Mouse (Mus musculus): ENCODE data around the gene Tent4b. TPM values are rescaled to one million over a fixed set of nuclear protein-coding genes. Genes with fewer than 3 reads are reported as not detected.

Tent4b gene
- polyA plus RNA-seq, 1 experiment from 2014 or later = 8.9 TPM

DNA sequence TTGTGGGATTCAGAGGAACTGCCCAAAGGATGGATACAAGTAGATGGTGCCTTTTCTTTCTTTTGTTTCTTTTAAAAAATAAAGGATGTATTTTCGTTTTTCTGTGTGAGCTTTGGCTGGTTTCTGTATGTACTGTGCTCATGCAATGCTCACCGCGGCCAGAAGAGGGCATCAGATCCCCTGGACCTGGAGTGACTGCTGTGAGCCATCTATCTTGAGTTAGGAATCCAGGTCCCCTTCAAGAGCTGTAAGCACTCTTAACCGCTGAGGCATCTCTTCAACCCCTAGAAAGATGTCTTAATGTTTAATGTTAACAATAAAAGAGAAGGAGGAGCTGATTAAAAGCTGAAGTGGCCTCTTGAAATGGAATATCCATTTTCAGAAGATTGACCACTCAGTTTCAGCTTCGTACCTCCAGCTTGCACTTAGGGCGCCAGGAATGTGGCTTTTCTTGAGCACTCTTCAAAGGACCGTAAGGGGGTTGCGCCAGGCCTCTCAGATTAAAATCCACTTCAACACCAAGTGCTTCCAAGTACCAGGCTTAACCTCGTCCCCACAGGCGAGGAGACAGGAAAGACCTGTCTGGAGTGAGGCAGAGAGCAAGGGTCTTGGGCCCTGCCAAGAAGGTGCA lies 67.3 kb downstream of the Tent4b start:
- 54% methylated on average over 10 of the region's 10 CpGs for WGBS
- Histone ChIP-seq H3K27ac (no peak overlapping the region), H3K36me3 (no peaks in the 10 kb centered on the region), H3K9me3 (replicated peaks) (no peaks in the 10 kb centered on the region), H3K4me3 (replicated peaks) (no peak overlapping the region), H3K4me1 (peaks cover 17% of the 10 kb centered on the region), H3K4me2 (no peak overlapping the region), H3K27me3 (peaks cover 3% of the 10 kb centered on the region; the same call in 1 of the 2 replicates), H3K9ac (no peak overlapping the region)
- ATAC-seq (replicated peaks; ENCODE audit: low FRiP score) = no peak

DNA sequence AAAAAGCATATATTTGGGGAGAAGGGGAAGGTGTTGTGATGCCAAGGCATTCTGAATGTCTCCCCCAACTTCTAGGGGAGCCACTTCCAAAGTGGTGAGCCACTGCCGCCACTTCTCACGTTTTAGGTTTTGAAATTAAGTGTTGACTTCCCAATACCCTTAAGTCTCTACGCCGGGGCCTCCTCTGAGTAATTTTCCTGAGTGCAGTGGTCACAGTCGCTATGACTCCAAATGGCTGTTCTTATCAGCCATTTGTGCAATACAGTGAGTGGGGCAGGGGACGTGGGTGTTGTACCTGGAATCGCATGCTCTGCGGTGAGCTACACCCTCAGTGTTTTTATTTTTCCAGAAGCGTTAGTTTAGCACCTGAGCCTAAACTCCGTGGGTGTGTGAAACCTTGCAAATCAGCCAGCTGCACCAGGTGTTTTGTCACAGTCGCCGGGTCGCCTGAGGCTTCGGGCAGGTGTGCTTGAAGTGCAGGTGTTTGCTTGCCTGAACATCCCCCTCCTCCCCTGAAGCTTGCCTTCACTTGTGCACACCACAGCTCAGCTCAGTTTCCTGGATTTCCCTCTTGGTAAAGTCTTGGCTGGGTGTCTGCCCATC lies 67.9 kb downstream of the Tent4b start:
- no peaks in the 10 kb centered on the region for H3K36me3 ChIP-seq
- no peak overlapping the region for H3K27ac ChIP-seq
- WGBS = 80% methylated on average over 14 of the region's 14 CpGs
- H3K9me3 ChIP-seq (replicated peaks) = no peaks in the 10 kb centered on the region
- ATAC-seq (replicated peaks; ENCODE audit: low FRiP score) = no peak
- no peak overlapping the region for H3K9ac ChIP-seq
- H3K4me3 ChIP-seq (replicated peaks) = no peak overlapping the region
- peaks cover 3% of the 10 kb centered on the region; the same call in 1 of the 2 replicates for H3K27me3 ChIP-seq
- H3K4me1 ChIP-seq = peaks cover 17% of the 10 kb centered on the region
- H3K4me2 ChIP-seq = no peak overlapping the region

DNA sequence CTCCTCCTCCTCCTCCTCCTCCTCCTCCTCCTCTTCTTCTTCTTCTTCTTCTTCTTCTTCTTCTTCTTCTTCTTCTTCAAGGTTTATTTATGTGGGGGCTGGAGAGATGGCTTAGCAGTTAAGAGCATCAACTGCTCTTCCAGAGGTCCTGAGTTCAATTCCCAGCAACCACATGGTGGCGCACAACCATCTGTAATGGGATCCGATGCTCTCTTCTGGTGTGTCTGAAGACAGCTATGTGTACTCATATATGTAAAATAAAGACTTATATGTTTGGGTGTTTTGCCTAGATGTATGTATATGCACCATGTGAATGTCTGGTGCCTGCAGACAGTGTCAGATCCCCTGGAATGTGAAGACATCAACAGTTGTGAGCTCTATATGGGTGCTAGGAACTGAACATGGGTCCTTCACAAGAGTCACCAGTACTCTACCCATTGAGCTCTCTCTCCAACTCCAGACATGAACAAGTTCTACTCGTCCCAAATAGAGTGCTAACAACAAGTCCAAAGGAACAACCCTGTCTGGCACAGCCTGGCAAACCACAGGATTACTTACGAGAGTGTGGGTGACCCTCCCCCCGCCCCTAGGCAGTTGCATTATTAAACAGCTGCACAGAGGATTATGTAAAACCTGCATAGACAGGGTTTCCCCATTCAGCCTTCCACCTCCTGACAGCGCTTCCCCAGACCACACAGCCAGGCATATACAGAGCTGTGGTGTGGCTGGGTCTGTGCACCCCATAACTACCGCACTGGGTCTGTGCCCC lies 70.3 kb downstream of the Tent4b start:
- H3K9me3 ChIP-seq (replicated peaks) = no peaks in the 10 kb centered on the region
- H3K36me3 ChIP-seq = no peaks in the 10 kb centered on the region
- no peak overlapping the region for H3K4me2 ChIP-seq
- H3K4me1 ChIP-seq = peaks cover 15% of the 10 kb centered on the region; the same call in 1 of the 2 replicates
- no peak overlapping the region for H3K9ac ChIP-seq
- 71% methylated on average over 7 of the region's 7 CpGs for WGBS
- no peak overlapping the region for H3K27ac ChIP-seq
- no peak overlapping the region for H3K4me3 ChIP-seq (replicated peaks)
- ATAC-seq (replicated peaks; ENCODE audit: low FRiP score) = no peak
- peaks cover 19% of the 10 kb centered on the region for H3K27me3 ChIP-seq

DNA sequence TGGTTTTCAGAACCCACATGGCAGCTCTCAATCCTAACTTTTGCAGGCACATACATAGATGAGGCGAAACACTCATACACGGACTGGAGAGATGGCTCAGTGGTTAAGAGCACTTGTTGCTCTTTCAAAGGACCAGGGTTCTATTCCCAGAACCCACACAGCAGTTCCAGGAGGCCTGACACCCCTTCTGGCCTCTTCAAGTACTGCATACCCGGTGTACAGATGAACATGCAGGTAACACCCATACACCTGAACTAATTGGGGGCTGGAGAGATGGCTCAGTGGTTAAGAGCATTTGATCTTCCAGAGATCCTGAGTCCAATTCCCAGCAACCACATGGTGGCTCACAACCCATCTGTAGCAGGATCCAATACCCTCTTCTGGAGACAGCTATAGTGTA lies 71.1 kb downstream of the Tent4b start:
- H3K27me3 ChIP-seq = peaks cover 19% of the 10 kb centered on the region
- 71% methylated on average over 3 of the region's 3 CpGs for WGBS
- peaks cover 15% of the 10 kb centered on the region; the same call in 1 of the 2 replicates for H3K4me1 ChIP-seq
- no peak overlapping the region for H3K4me3 ChIP-seq (replicated peaks)
- no peaks in the 10 kb centered on the region for H3K9me3 ChIP-seq (replicated peaks)
- no peak for ATAC-seq (replicated peaks; ENCODE audit: low FRiP score)
- H3K4me2 ChIP-seq = no peak overlapping the region
- H3K36me3 ChIP-seq = no peaks in the 10 kb centered on the region
- no peak overlapping the region for H3K27ac ChIP-seq
- no peak overlapping the region for H3K9ac ChIP-seq

DNA sequence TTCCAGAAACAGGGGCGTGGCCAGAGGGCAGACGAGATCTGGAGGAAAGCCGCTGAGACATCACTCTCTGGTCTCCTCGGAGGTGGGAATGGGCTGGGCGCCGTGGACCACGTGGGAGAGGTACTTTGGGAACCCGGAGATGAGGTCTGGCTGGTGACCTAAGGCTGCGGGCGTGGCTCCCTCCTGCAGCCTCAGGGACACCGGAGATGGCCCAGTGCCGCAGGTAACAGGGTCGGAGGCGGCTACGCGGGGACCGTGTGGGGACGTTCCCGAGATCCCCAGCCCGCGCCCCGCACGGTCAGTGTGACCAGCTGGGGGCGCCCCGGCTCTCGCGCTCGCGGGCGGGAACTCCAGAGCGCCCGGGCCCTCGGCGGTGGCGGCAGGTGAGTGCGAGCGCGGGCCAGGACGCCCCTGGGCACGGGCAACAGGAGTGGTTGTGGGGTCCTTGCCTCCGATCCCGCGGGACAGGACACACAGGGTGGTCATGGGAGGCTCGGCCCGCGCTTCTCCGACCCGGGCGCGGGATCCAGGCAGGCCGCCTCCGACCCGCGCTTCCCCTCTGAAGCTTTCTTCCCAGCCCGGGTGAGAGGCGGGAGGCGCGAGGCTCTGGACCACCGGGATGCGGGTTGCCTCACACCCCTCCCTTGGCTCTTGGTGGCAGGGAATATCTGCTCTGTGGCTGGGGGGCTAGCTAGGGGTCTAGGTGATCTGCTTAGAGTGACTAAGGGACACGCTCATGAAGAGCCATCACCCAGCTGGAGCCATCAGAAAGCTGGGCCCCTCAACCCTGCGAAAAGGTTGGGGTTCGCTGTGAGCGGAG lies 73.4 kb downstream of the Tent4b start, which contains the start of gene Adcy7:
TSS of gene Adcy7 (plus strand) at position 173 of the 820 bp plus-strand sequence.
- Histone ChIP-seq H3K9ac (peak within 1 kb of the TSS; percentile 61), H3K9me3 (replicated peaks) (no peaks in the 10 kb centered on the region)

DNA sequence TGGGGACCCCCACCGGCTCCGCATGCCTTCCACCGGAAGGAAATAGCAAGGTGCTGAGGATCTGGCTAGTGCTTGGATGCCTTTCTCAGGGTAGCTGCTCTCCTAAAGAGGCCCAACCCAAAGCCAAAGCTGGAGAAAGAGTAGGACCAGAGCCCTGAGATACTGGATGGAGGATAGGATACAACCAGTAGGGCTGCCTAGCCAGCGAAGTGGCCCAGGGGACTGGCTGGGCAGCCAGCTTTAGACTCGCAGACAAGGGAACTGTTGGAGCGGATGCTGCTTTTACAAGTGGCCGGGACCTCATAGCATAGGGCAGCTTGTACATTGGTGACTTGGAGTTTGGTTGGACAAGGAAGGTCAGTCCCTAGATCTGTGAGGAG lies 74.0 kb downstream of the Tent4b start:
- no peak overlapping the region for H3K27ac ChIP-seq
- 70% methylated on average over 7 of the region's 7 CpGs for WGBS

More for the DNA sequence above, 73.4 kb downstream of the Tent4b start, which contains the start of gene Adcy7:
- Histone ChIP-seq H3K4me1 (peaks cover 10% of the 10 kb centered on the region; the same call in 1 of the 2 replicates), H3K4me2 (peak within 1 kb of the TSS; percentile 96), H3K4me3 (replicated peaks) (peak within 1 kb of the TSS; percentile 49), H3K27ac (no peak within 1 kb of the TSS), H3K27me3 (peaks cover 19% of the 10 kb centered on the region), H3K36me3 (no peaks in the 10 kb centered on the region)
- 3% methylated on average over 64 of the region's 64 CpGs for WGBS
- peak; percentile 65 for ATAC-seq (replicated peaks; ENCODE audit: low FRiP score)

DNA sequence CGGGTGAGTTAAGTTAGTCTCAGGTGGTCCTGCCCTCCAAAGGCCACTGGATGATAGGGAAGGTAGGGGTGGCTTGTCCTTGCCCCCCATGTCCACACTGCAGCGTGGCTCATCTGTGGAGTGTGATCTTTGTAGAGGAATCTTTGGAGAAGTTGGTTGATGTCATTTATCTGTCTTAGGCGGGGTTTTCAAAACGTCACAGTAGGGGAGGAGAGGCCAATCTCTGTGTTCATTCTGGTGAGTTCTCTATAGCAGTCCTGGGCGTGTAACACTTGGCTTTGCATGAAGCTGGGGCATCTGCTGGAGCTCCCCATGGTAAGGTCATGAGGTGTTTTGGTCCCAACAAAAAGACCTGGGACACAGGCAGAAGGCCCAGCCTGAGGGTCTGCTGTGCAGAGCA lies 75.1 kb downstream of the Tent4b start:
- 88% methylated on average over 5 of the region's 5 CpGs for WGBS
- Histone ChIP-seq H3K36me3 (no peaks in the 10 kb centered on the region), H3K27me3 (peaks cover 16% of the 10 kb centered on the region), H3K4me2 (no peak overlapping the region), H3K27ac (no peak overlapping the region), H3K9ac (no peak overlapping the region), H3K4me1 (peaks cover 10% of the 10 kb centered on the region; the same call in 1 of the 2 replicates), H3K9me3 (replicated peaks) (no peaks in the 10 kb centered on the region), H3K4me3 (replicated peaks) (no peak overlapping the region)
- no peak for ATAC-seq (replicated peaks; ENCODE audit: low FRiP score)

More for the DNA sequence above, 74.0 kb downstream of the Tent4b start:
- Histone ChIP-seq H3K4me2 (peak overlapping the region; percentile 96), H3K9ac (peak overlapping the region; percentile 61; the same call in 1 of the 2 replicates), H3K36me3 (no peaks in the 10 kb centered on the region), H3K9me3 (replicated peaks) (no peaks in the 10 kb centered on the region), H3K27me3 (peaks cover 16% of the 10 kb centered on the region), H3K4me3 (replicated peaks) (peak overlapping the region; percentile 49; the same call in 1 of the 2 replicates), H3K4me1 (peaks cover 10% of the 10 kb centered on the region; the same call in 1 of the 2 replicates)
- ATAC-seq (replicated peaks; ENCODE audit: low FRiP score) = no peak

DNA sequence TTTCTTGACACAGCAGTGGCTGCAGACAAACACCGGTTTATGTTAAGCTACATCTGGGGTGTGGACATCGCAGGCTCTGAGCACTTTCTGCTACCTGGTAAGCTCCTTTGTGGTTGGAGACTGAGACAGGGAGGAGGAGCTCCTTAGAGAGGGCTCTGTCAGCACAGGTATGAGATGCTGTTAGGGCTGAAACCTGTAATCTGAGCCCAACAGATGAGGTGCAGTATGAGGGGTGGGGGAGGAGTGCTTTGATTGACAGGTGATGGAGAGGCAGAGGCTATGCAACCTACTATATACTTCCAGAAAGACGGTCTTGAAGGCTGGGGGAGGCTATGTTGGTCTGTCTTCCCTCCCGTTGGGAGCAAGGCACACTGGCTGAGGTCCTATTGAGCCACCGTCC lies 80.2 kb downstream of the Tent4b start:
- Histone ChIP-seq H3K9me3 (replicated peaks) (no peaks in the 10 kb centered on the region), H3K27ac (no peak overlapping the region), H3K4me2 (no peak overlapping the region), H3K9ac (no peak overlapping the region), H3K36me3 (no peaks in the 10 kb centered on the region), H3K27me3 (no peaks in the 10 kb centered on the region), H3K4me1 (no peaks in the 10 kb centered on the region), H3K4me3 (replicated peaks) (no peak overlapping the region)
- 55% methylated on average over 5 of the region's 5 CpGs for whole genome bisulfite sequencing
- ATAC-seq (replicated peaks; ENCODE audit: low FRiP score) = 0 out of 2 replicates have a peak, but pooled peaks have one; percentile 6

DNA sequence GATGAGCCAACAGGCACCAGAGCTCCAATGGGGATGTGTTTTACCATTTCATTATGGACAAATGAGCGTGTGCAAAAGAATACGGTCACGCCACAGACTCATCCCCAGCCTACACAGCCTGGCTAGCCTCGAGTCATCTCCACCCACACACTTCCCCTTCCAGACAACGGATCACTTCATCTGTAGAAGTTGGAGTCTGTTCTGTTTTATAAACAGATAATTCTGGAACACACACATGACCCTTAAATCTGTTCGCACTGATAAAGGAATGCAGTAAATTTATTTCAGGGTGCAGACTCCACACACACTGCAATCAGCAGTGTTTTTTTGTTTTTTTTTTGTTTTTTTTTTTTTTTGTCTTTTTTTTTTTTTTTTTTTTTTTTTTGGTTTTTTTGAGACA lies 80.7 kb downstream of the Tent4b start:
- no peak overlapping the region for H3K4me2 ChIP-seq
- 0 out of 2 replicates have a peak, but pooled peaks have one; percentile 33 for ATAC-seq (replicated peaks; ENCODE audit: low FRiP score)
- H3K27ac ChIP-seq = no peak overlapping the region
- no peaks in the 10 kb centered on the region for H3K9me3 ChIP-seq (replicated peaks)
- no peak overlapping the region for H3K4me3 ChIP-seq (replicated peaks)
- H3K4me1 ChIP-seq = peaks cover under 1% of the 10 kb centered on the region; the same call in 1 of the 2 replicates
- WGBS = 63% methylated on average over 6 of the region's 6 CpGs
- no peak overlapping the region for H3K9ac ChIP-seq
- H3K36me3 ChIP-seq = no peaks in the 10 kb centered on the region
- H3K27me3 ChIP-seq = no peaks in the 10 kb centered on the region

DNA sequence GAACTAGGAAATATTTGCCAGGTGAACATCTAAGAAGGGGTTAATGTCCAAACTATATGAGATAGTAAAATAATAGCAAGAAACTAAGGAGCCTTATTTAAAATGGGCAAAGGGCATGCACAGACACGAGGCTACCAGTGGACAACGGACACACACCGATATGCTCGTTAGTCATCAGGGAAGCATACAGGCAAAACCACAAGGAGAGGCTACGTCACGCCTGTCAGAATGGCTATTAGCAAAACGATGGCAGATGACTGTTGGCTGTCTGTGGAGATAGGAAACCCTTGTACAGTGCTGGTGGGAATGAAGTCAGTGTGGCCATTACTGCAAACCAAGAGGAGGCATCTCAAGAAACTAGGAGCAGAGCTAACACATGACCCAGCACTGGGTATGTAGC lies 81.9 kb downstream of the Tent4b start:
- 72% methylated on average over 7 of the region's 7 CpGs for WGBS
- ATAC-seq (replicated peaks; ENCODE audit: low FRiP score) = no peak
- no peaks in the 10 kb centered on the region for H3K9me3 ChIP-seq (replicated peaks)

DNA sequence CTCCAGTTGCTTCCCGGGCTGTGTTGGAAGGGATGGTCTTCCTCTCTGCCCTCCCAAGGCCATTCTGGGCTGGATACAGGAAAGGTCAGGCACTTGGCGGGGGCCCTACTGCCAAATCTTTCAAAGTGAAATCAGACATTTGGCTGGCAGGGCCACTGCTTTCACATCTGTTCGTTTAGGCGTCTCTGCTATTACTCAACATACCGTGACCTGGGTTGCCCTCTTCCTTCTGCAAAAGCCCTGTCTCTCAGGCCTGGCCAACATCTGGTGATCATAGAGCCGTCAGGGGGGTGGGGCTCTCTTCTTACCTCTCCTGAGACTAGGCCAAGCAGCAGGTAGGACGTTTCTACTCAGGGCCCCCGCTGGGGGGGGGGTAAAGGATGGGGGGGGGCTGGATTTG lies 83.7 kb downstream of the Tent4b start:
- ATAC-seq (replicated peaks; ENCODE audit: low FRiP score) = no peak
- Histone ChIP-seq H3K27me3 (no peaks in the 10 kb centered on the region), H3K4me1 (peaks cover 7% of the 10 kb centered on the region; the same call in 1 of the 2 replicates), H3K9ac (no peak overlapping the region), H3K36me3 (no peaks in the 10 kb centered on the region), H3K9me3 (replicated peaks) (no peaks in the 10 kb centered on the region), H3K4me3 (replicated peaks) (no peak overlapping the region), H3K4me2 (no peak overlapping the region), H3K27ac (no peak overlapping the region)
- WGBS = 27% methylated on average over 8 of the region's 8 CpGs

More for the DNA sequence above, 81.9 kb downstream of the Tent4b start:
- Histone ChIP-seq H3K4me1 (peaks cover 7% of the 10 kb centered on the region; the same call in 1 of the 2 replicates), H3K27ac (no peak overlapping the region), H3K36me3 (no peaks in the 10 kb centered on the region), H3K9ac (no peak overlapping the region), H3K4me2 (no peak overlapping the region), H3K4me3 (replicated peaks) (no peak overlapping the region), H3K27me3 (no peaks in the 10 kb centered on the region)

All from kidney, embryonic 15.5 days (tissue).